Mouse (Mus musculus) ES-E14 (cell line): ENCODE data around the gene Kcnip3. TPM values are rescaled to one million over a fixed set of nuclear protein-coding genes. Genes with fewer than 3 reads are reported as not detected.
A peak's percentile ranks its signal among the peaks of the same experiment; 100 is the strongest.

Source experiments
- DNase-seq: peaks from one replicate; pipeline ENCODE4 v3.0.0-alpha.2; 2013; ENCODE audit warnings: low read depth, low spot score
- H3K27ac ChIP-seq: 2 replicates; pipeline ENCODE4 v1.5.1; 2012; ENCODE audit warnings: low read depth, mild to moderate bottlenecking, low read length, moderate library complexity, mixed read lengths; ENCODE audit not compliant: poor library complexity, insufficient read depth, severe bottlenecking
- H3K36me3 ChIP-seq: 2 replicates; pipeline ENCODE4 v1.6.1; 2012; ENCODE audit warnings: mild to moderate bottlenecking, low read length, moderate library complexity, mixed read lengths; ENCODE audit not compliant: control insufficient read depth, poor library complexity, insufficient read depth, severe bottlenecking
- H3K4me1 ChIP-seq, 2 experiments: fragments of 150-350 bp in 1 of 2; sonication (generic) in 1 of 2; 2 replicates each; pipeline ENCODE4 v1.6.1; 2012; ENCODE audit warnings: low read length in 2 of 2, mild to moderate bottlenecking in 1 of 2, mixed read lengths in 1 of 2; ENCODE audit not compliant: control insufficient read depth in 2 of 2, insufficient read depth in 2 of 2, poor library complexity in 1 of 2
- H3K4me3 ChIP-seq, 2 experiments: fragments of 150-350 bp in 1 of 2; sonication (generic) in 1 of 2; 2 replicates each; pipeline ENCODE4 v1.5.1; 2012; ENCODE audit warnings: low read length in 2 of 2, low read depth in 1 of 2, mild to moderate bottlenecking in 1 of 2, mixed read lengths in 1 of 2; ENCODE audit not compliant: insufficient read depth in 1 of 2, poor library complexity in 1 of 2, severe bottlenecking in 1 of 2
- H3K9ac ChIP-seq: 2 replicates; pipeline ENCODE4 v1.6.1; 2012; ENCODE audit warnings: low read depth, mild to moderate bottlenecking, low read length, mixed read lengths; ENCODE audit not compliant: poor library complexity, insufficient read depth, severe bottlenecking
- H3K9me3 ChIP-seq: fragments of 150-350 bp; sonication (generic); 2 replicates; pipeline ENCODE4 v1.6.1; 2012; ENCODE audit warnings: low read depth, mild to moderate bottlenecking, low read length; ENCODE audit not compliant: control insufficient read depth, insufficient read depth
- CHD2 ChIP-seq: IDR thresholded peaks from 2 replicates; pipeline ENCODE4 v1.6.1; 2014; ENCODE audit warnings: mild to moderate bottlenecking, low read depth, low read length, inconsistent platforms
- HCFC1 ChIP-seq: IDR thresholded peaks from 2 replicates; pipeline ENCODE4 v1.6.1; 2012; ENCODE audit warnings: low read length, inconsistent platforms, borderline replicate concordance; ENCODE audit not compliant: insufficient read depth
- MAFK ChIP-seq: IDR thresholded peaks from 2 replicates; pipeline ENCODE4 v1.6.1; 2014; ENCODE audit warnings: mild to moderate bottlenecking, low read depth, low read length, inconsistent platforms; ENCODE audit not compliant: insufficient read depth
- ZC3H11A ChIP-seq: IDR thresholded peaks from 2 replicates; pipeline ENCODE4 v1.6.1; 2012; ENCODE audit warnings: low read depth, mild to moderate bottlenecking, inconsistent platforms, low read length, borderline replicate concordance
- ZNF384 ChIP-seq: IDR thresholded peaks from 2 replicates; pipeline ENCODE4 v1.6.1; 2012; ENCODE audit warnings: low read depth, low read length, inconsistent platforms
- in situ Hi-C, 2 experiments: fragments of 600-800 bp; cut with MboI; formaldehyde crosslinking; loops; one replicate each; pipeline ENCODE4 v1.15.1; 2025; ENCODE audit warnings: low sequenced_read_pairs in 2 of 2, inconsistent platforms in 1 of 2; ENCODE audit not compliant: unreplicated experiment in 2 of 2
- total RNA-seq: library from RNA; depleted of rRNA; stranded (reverse); fragments of 300-350 nt; gene quantifications from 2 replicates; pipeline ENCODE4 v1.2.3, GENCODE M21; 2012

Gene Kcnip3
- total RNA-seq, 1 experiment = 3.0 TPM

DNA sequence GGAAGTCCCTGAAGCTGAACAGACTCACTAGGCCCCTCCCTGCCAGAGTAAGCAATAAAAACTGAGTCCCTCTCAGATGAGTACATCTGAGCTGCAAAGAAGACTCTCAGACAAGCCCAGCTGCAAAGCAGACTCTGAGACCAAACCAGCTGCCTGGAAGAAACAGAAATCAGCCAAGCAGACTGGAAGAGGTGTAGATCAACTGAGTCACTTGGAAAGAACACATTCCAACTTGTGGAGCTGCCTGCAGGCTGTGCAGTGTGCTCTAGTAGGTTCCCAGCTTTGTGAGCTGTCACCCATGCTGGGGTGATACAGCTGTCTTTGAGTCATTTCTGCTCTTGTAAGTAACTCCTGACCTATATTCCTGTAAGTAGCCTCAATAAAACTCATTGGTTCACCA, 27.8 kb upstream of the Kcnip3 start:
- no peak overlapping the region for H3K9ac ChIP-seq
- no peaks in the 10 kb centered on the region for H3K4me1 ChIP-seq
- no peak for DNase-seq
- no peak overlapping the region for H3K4me3 ChIP-seq
- TF ChIP-seq ZNF384 (no peak), ZC3H11A (no peak), MAFK (no peak), CHD2 (no peak), HCFC1 (no peak)
- in situ Hi-C loops = no loop called here
- H3K9me3 ChIP-seq = no peaks in the 10 kb centered on the region
- no peaks in the 10 kb centered on the region for H3K36me3 ChIP-seq
- no peak overlapping the region for H3K27ac ChIP-seq

- in situ Hi-C loops = no loop called here
- TF ChIP-seq HCFC1 (no peak), ZC3H11A (no peak), CHD2 (no peak), MAFK (no peak), ZNF384 (no peak)
- Histone ChIP-seq H3K4me1 (no peaks in the 10 kb centered on the region), H3K27ac (no peak overlapping the region), H3K36me3 (no peaks in the 10 kb centered on the region), H3K4me3 (no peak overlapping the region), H3K9ac (no peak overlapping the region), H3K9me3 (no peaks in the 10 kb centered on the region)
- no peak for DNase-seq
These were observed 26.6 kb upstream of the Kcnip3 start for GRCm38 (mm10) chr2:127548342-127549074.

GRCm38 (mm10) chr2:127541697-127542096, 19.8 kb upstream of the Kcnip3 start:
- no peak for TF ChIP-seq HCFC1
- TF ChIP-seq ZNF384 = no peak
- TF ChIP-seq MAFK = no peak
- no peak for TF ChIP-seq ZC3H11A
- no peak for TF ChIP-seq CHD2
- peaks cover 0 to 4% of the 10 kb centered on the region in 2 experiments; a peak in 1 of 4 replicates for H3K4me1 ChIP-seq
- no peaks in the 10 kb centered on the region for H3K9me3 ChIP-seq
- no peak overlapping the region for H3K9ac ChIP-seq
- no peak overlapping the region for H3K27ac ChIP-seq
- in situ Hi-C loops = no loop called here
- no peak for DNase-seq
- H3K4me3 ChIP-seq = peak overlapping the region in 1 of 2 experiments; percentile 63; a peak in 2 of 4 replicates
- H3K36me3 ChIP-seq = no peaks in the 10 kb centered on the region

GRCm38 (mm10) chr2:127541185-127541584, 19.3 kb upstream of the Kcnip3 start, which contains the start of gene Prom2:
Gene Prom2 (minus strand): TSS chr2:127541467.
- H3K27ac ChIP-seq = no peak within 1 kb of the TSS
- DNase-seq = no peak
- in situ Hi-C loops = no loop called here
- H3K9me3 ChIP-seq = no peaks in the 10 kb centered on the region
- no peak for TF ChIP-seq HCFC1
- no peak for TF ChIP-seq MAFK
- no peak for TF ChIP-seq ZC3H11A
- TF ChIP-seq CHD2 = no peak
- TF ChIP-seq ZNF384 = no peak
- no peaks in the 10 kb centered on the region for H3K36me3 ChIP-seq
- H3K4me1 ChIP-seq = peaks cover 0 to 4% of the 10 kb centered on the region in 2 experiments; a peak in 1 of 4 replicates
- peak within 1 kb of the TSS; percentile 27; the same call in 1 of the 2 replicates for H3K9ac ChIP-seq
- peak within 1 kb of the TSS; percentile 63 to 64 for H3K4me3 ChIP-seq

- no peak overlapping the region for H3K27ac ChIP-seq
- no peak for TF ChIP-seq ZC3H11A
- TF ChIP-seq HCFC1 = no peak
- TF ChIP-seq MAFK = no peak
- TF ChIP-seq CHD2 = no peak
- TF ChIP-seq ZNF384 = no peak
- no peaks in the 10 kb centered on the region for H3K9me3 ChIP-seq
- H3K4me3 ChIP-seq = no peak overlapping the region
- peaks cover 0 to 4% of the 10 kb centered on the region in 2 experiments; a peak in 1 of 4 replicates for H3K4me1 ChIP-seq
- no peaks in the 10 kb centered on the region for H3K36me3 ChIP-seq
- in situ Hi-C loops = no loop called here
- H3K9ac ChIP-seq = no peak overlapping the region
- DNase-seq = peak; percentile 41
These were observed 17.6 kb upstream of the Kcnip3 start for GRCm38 (mm10) chr2:127539494-127539893.
